Mouse (Mus musculus): Measurements from ENCODE around the gene Adamtsl1.

DNA sequence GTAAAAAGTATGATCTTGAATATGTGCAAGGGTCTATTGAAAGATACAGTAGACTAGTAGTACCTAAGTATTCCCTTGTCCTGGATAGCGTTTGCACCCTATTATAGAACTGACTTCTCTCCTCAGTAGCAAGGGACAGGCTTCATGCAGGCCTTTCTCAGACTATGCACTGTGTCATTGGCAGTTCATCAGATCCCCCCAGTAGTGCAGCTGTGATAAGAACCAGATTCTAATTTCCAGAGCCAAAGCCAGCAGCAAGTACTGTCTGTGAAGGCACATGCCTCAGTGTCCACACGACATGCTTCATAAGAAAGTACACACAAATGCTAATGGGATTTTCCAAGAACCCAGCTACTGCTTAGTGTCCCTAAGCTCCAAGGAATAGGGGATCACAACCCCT is 563.4 kb downstream of the Adamtsl1 start:
- TF ChIP-seq CTCF (IDR thresholded peaks at IDR 0.05) = no peak
- TF ChIP-seq EP300 (IDR thresholded peaks at IDR 0.05) = no peak
